Mouse (Mus musculus) ES-Bruce4 (cell line): ENCODE measurements around the gene Scamp2.

Source experiments
- CTCF ChIP-seq: IDR thresholded peaks from one replicate; pipeline ENCODE4 v1.8.1; 2011; ENCODE audit warnings: low read depth, low read length
- POLR2A ChIP-seq: IDR thresholded peaks from one replicate; pipeline ENCODE4 v1.8.1; 2011; ENCODE audit warnings: low read length; ENCODE audit not compliant: insufficient read depth

DNA sequence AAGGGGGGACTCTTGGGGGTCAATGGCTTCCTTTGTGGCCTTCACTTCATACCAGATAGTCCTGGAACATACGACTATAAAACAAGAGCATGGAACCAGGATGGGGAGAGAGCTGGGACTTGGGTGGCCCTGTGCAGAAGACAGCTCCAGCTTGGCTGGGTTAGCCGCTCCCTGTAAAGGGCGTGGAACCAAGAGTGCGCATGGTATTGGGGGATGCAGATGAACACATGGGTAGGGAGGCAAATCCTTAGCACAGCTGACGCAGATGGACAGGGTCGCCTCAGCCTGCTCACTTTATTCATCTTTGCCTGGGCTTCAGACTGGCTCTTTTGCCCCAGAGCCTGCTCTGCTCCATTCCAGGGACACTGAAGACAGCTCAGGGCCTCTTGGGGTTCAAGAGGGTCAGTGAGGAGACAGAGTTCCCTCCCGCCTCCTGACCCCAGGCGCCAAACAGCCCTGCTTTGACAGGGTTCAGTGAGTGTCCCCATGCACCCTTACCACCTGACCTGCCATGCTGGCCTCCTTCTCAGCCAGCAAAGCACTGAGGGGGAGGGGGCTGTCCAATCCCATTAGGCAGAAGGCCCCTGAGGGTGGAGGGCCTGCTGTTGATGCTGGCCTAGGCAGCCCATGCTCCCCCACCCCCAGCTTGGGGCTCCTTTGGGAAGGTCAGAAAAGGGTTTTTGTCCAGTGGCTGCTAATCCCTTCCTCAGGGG is 38.3 kb downstream of the Scamp2 start:
- TF ChIP-seq CTCF, result no peak
- TF ChIP-seq POLR2A, result no peak
